Mouse (Mus musculus) right cerebral cortex, postnatal 36 days (tissue): ENCODE results near the gene Tal1.

Source experiments
- DNase-seq, 2 experiments: peaks; one replicate each; pipeline ENCODE4 v3.0.0; 2022; ENCODE audit warnings: low spot score in 2 of 2, mixed read lengths in 1 of 2

The Tal1 gene

DNA sequence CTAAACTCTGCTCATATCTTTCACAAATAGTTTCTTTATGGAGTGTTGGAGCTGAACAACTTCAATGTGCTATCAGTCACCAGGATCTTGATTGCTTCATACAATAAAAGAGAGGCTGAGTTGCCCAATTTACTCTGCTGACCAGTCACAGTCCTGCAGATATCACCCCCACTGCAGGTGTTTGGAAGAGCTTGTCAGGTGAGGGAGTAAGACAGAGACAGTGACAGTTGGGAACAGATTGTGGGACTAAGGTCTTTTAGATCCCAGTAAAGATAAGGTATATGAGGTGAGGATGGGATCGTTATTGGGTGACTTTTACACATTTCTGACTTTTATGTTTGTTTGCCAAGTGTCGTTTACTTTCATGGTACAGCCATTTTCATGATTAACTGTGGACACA lies 54.9 kb downstream of the Tal1 start:
- no peak for DNase-seq

DNA sequence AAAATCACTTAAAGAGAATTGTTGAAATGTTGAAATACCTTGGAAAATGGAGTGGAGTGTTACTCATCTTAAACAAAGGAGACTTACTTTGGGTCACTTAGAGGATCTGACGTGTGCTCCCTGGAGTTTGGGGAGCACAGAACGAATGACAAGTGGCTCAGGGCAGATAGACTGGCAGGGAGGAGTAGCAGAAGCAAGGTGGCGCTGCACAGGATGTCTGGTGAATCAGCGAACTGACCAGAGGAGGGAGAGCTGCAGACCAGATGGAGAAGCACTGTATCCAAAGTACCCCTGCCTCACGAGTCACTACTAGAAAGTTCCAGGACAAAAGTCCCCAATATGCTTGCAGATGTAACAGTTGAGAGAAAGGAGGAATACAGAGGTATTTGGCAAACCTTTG lies 57.0 kb downstream of the Tal1 start:
- no peak for DNase-seq

DNA sequence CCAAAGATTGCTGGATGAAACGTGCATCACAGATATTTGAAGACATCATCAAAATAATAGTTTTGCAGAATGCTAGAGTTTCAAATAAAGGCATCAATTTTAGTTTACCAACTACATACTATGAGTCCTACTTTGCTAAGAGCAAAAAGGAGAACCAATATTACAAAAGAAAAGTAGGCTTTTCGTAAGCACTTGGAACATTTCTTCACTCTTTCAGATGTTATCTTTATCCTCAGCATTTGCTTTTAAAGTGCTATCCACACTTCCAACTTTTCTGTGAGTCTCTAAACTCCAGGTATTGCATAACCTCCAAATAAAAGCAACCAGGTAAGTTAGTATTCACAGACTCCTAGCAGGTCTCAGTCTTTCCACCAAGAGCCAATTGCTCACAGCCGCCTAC lies 63.4 kb downstream of the Tal1 start:
- no peak for DNase-seq

DNA sequence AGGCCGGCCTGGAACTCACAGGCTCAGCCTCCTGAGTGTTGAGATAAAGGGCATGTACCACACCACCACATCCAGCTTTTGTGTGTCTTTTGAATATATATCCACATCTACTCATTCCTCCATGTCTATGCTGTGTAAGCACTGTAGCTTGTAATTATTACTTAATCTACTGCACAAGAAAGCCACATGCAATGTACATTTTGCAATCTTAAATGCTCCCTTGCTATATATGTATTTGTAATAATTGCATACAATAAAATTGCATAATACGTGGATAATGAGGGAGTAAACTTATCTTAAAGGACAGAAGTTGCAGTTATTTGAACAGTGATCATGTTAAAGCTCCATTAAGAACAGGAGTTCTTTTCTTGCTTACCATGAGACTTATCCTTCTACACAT lies 64.9 kb downstream of the Tal1 start:
- no peak for DNase-seq
